Mouse (Mus musculus) C2C12 (cell line): ENCODE measurements around the gene Ankrd13b. TPM values are rescaled to one million over a fixed set of nuclear protein-coding genes. Genes with fewer than 3 reads are reported as not detected.

ENCODE experiments used
- H3K27me3 ChIP-seq: one replicate; pipeline ENCODE4 v1.6.1; 2011; ENCODE audit not compliant: control insufficient read depth, insufficient read depth, insufficient read length
- H3K36me3 ChIP-seq: one replicate; pipeline ENCODE4 v1.6.1; 2011; ENCODE audit not compliant: control insufficient read depth, insufficient read depth
- H3K4me3 ChIP-seq: one replicate; pipeline ENCODE4 v1.5.1; 2011; ENCODE audit warnings: mild to moderate bottlenecking, control low read depth; ENCODE audit not compliant: poor library complexity, insufficient read depth, severe bottlenecking
- H3K79me2 ChIP-seq: one replicate; pipeline ENCODE4 v1.6.1; 2011; ENCODE audit not compliant: control insufficient read depth, insufficient read depth
- H3K79me3 ChIP-seq: one replicate; pipeline ENCODE4 v1.6.1; 2011; ENCODE audit warnings: low read depth, control low read depth
- H3ac ChIP-seq: one replicate; pipeline ENCODE3; 2011; ENCODE audit warnings: low read depth; ENCODE audit not compliant: control insufficient read depth, insufficient read length
- CEBPB ChIP-seq: IDR thresholded peaks from one replicate; pipeline ENCODE4 v1.6.1; 2011; ENCODE audit warnings: low read depth, mild to moderate bottlenecking, control low read depth, moderate library complexity
- CTCF ChIP-seq: IDR thresholded peaks from one replicate; pipeline ENCODE4 v1.5.1; 2011; ENCODE audit not compliant: control insufficient read depth, insufficient read depth, insufficient read length
- FOSL1 ChIP-seq: IDR thresholded peaks from one replicate; pipeline ENCODE4 v1.8.0; 2011; ENCODE audit warnings: mild to moderate bottlenecking, low read length; ENCODE audit not compliant: poor library complexity, insufficient read depth, severe bottlenecking
- MAX ChIP-seq: IDR thresholded peaks from one replicate; pipeline ENCODE4 v1.6.1; 2011; ENCODE audit warnings: mild to moderate bottlenecking, control low read depth
- MYOD1 ChIP-seq: IDR thresholded peaks from one replicate; pipeline ENCODE4 v1.6.1; 2011; ENCODE audit warnings: low read depth; ENCODE audit not compliant: control insufficient read depth, insufficient read length
- MYOG ChIP-seq: IDR thresholded peaks from one replicate; pipeline ENCODE4 v1.6.1; 2011; ENCODE audit not compliant: control insufficient read depth, insufficient read length; ENCODE audit errors: extremely low read depth
- USF1 ChIP-seq: IDR thresholded peaks from one replicate; pipeline ENCODE4 v1.6.1; 2011; ENCODE audit warnings: low read depth, mild to moderate bottlenecking, control low read depth, moderate library complexity
- polyA plus RNA-seq: library from polyadenylated mRNA; unstranded; fragments of >200 nt; fragmentation: generic; extraction: Trizol; gene quantifications from one replicate; pipeline ENCODE4 v1.2.1, GENCODE M21; 2012; ENCODE audit warnings: missing spikeins

Gene Ankrd13b
- polyA plus RNA-seq, 1 experiment = 64.3 TPM

DNA sequence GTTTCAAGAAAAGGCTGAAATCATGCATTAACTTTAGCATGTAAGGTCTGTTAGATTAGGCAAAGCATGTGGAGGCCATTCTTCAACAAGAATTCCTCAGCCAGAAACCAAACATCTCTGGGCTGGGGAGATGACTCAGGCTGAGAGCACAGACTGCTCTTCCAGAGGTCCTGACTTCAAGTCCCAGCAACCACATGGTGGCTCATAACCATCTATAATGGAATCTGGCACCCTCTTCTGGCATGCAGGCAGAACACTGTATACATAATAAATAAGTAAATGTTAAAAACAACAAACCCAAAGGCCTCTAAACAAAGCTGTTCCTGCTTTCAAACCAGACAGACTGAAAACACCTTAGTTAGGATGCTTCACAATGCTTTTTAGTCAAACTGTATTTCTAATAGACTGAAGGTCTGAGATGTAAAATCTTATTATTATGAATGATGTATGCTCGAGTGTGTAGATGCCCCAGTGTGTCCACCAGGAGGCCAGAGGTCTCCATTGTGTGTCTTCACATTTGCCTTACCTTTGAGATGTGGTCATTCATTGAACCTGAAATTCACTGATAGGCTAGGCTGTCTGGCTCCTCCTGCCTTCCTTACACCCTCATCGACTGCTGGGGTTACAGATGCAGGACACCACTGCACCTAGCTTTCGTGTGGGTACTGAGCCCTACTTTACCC, 36.5 kb upstream of the Ankrd13b start:
- Histone ChIP-seq H3K27me3 (no peaks in the 10 kb centered on the region), H3K79me3 (no peaks in the 10 kb centered on the region), H3ac (no peak overlapping the region), H3K4me3 (no peak overlapping the region), H3K36me3 (peaks cover 12% of the 10 kb centered on the region), H3K79me2 (no peaks in the 10 kb centered on the region)
- peak; percentile 55 for TF ChIP-seq MAX
- no peak for TF ChIP-seq FOSL1
- no peak for TF ChIP-seq MYOG
- no peak for TF ChIP-seq USF1

- Histone ChIP-seq H3K36me3 (no peaks in the 10 kb centered on the region), H3K79me2 (no peaks in the 10 kb centered on the region), H3K4me3 (no peak overlapping the region), H3K27me3 (no peaks in the 10 kb centered on the region), H3ac (no peak overlapping the region), H3K79me3 (no peaks in the 10 kb centered on the region)
- TF ChIP-seq FOSL1 = no peak
Observed at GRCm38 (mm10) chr11:77520601-77521529, 31.4 kb upstream of the Ankrd13b start.

GRCm38 (mm10) chr11:77519043-77519442, 29.6 kb upstream of the Ankrd13b start, which contains the start of gene Gm10392:
Gene Gm10392 (minus strand): TSS chr11:77519198.
- TF ChIP-seq CTCF (no peak), MAX (no peak), MYOD1 (no peak), FOSL1 (no peak), CEBPB (no peak), USF1 (no peak), MYOG (no peak)

DNA sequence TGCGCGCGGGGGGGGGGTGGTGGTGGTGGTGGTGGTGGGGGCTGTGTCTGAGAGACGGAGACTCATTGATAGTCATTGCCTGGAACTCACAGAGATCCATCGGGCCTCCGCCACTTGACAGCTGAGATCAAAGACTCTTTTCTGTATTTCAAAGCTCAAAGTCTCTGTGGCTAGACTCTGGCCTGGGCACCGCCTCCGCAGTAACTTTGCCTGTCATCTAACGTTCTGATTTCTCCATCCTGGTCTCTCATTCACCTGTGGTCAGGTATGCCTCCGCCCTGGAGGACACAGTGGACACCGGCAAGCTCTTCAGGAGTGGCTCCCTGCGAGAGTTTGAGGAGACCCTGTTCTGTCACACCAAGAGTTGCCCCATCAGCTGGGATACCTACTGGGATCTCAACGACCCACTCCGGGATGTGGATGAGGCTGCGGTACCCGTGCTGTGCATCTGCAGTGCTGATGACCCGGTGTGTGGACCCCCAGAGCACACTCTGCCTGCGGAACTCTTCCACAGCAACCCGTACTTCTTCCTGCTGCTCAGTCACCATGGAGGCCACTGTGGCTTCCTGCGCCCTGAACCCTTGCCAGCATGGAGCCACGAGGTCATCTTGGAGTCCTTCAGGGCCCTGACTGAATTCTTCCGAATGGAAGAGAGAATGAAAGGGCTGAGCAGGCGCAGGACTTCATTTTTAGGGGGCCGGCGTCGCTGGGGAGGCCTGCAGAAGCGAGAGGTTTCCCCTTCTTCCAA, 28.7 kb upstream of the Ankrd13b start:
- H3K27me3 ChIP-seq = no peaks in the 10 kb centered on the region
- no peaks in the 10 kb centered on the region for H3K36me3 ChIP-seq
- H3K4me3 ChIP-seq = no peak overlapping the region
- no peaks in the 10 kb centered on the region for H3K79me3 ChIP-seq
- H3ac ChIP-seq = no peak overlapping the region
- no peaks in the 10 kb centered on the region for H3K79me2 ChIP-seq
- TF ChIP-seq MYOG = no peak
- TF ChIP-seq CTCF = no peak
- TF ChIP-seq USF1 = no peak
- no peak for TF ChIP-seq FOSL1
- no peak for TF ChIP-seq MAX
- no peak for TF ChIP-seq CEBPB
- TF ChIP-seq MYOD1 = no peak

More at GRCm38 (mm10) chr11:77519043-77519442, 29.6 kb upstream of the Ankrd13b start, which contains the start of gene Gm10392:
- H3K27me3 ChIP-seq = no peaks in the 10 kb centered on the region
- H3K4me3 ChIP-seq = no peak within 1 kb of the TSS
- H3K79me2 ChIP-seq = no peaks in the 10 kb centered on the region
- H3ac ChIP-seq = no peak within 1 kb of the TSS
- H3K79me3 ChIP-seq = no peaks in the 10 kb centered on the region
- H3K36me3 ChIP-seq = no peaks in the 10 kb centered on the region

- no peaks in the 10 kb centered on the region for H3K36me3 ChIP-seq
Observed at GRCm38 (mm10) chr11:77516553-77517425, 27.3 kb upstream of the Ankrd13b start.

More at GRCm38 (mm10) chr11:77516553-77517425, 27.3 kb upstream of the Ankrd13b start:
- Histone ChIP-seq H3K27me3 (no peaks in the 10 kb centered on the region), H3K79me2 (no peaks in the 10 kb centered on the region), H3ac (no peak overlapping the region), H3K79me3 (no peaks in the 10 kb centered on the region), H3K4me3 (no peak overlapping the region)
- no peak for TF ChIP-seq CEBPB
- no peak for TF ChIP-seq MYOG
- TF ChIP-seq USF1 = no peak
- TF ChIP-seq MAX = no peak
- TF ChIP-seq CTCF = no peak
